Mouse (Mus musculus) midbrain, embryonic 12.5 days (tissue): ENCODE measurements at regions not wholly inside any gene's neighbourhood (a gene's known extent, or its start where the extent isn't known, plus 50 kb on each side); places are given as distances from the start of the nearest gene placed in this dataset.

Experiments used
- ATAC-seq: fragments of 200-750 bp; cut with Nextera tagmentation; 2 replicates; pipeline ENCODE4 v1.8.0; 2017; ENCODE audit warnings: low read depth, moderate TSS enrichment, moderate library complexity; ENCODE audit not compliant: low FRiP score
- H3K27ac ChIP-seq: fragments of 300-500 bp; sonication (generic); replicated peaks from 2 replicates; pipeline ENCODE4 v1.5.1; 2016; ENCODE audit warnings: mild to moderate bottlenecking
- H3K27me3 ChIP-seq: fragments of 300-500 bp; sonication (generic); 2 replicates; pipeline ENCODE4 v1.6.1; 2016; ENCODE audit warnings: mild to moderate bottlenecking
- H3K36me3 ChIP-seq: fragments of 300-500 bp; sonication (generic); 2 replicates; pipeline ENCODE4 v1.6.1; 2016
- H3K4me1 ChIP-seq: fragments of 300-500 bp; sonication (generic); 2 replicates; pipeline ENCODE4 v1.6.1; 2016
- H3K4me2 ChIP-seq: fragments of 300-500 bp; sonication (generic); replicated peaks from 2 replicates; pipeline ENCODE4 v1.6.1; 2016; ENCODE audit warnings: mild to moderate bottlenecking, moderate library complexity
- H3K4me3 ChIP-seq: fragments of 300-500 bp; sonication (generic); 2 replicates; pipeline ENCODE4 v1.5.1; 2016; ENCODE audit warnings: mild to moderate bottlenecking
- H3K9ac ChIP-seq: fragments of 300-500 bp; sonication (generic); replicated peaks from 2 replicates; pipeline ENCODE4 v1.6.1; 2016; ENCODE audit warnings: mild to moderate bottlenecking, moderate library complexity
- H3K9me3 ChIP-seq: fragments of 300-500 bp; sonication (generic); 2 replicates; pipeline ENCODE4 v1.6.1; 2016; ENCODE audit warnings: mild to moderate bottlenecking
- WGBS: fragments of 180-500 bp; shearing (Covaris S2); methylation state at CpG from one replicate; pipeline ENCODE4 v1.1.7; 2016; 5-methylcytosine and 5-hydroxymethylcytosine counted together

GRCm38 (mm10) chr7:136169261-136169660 is 453.1 kb upstream of the Mki67 start:
- Histone ChIP-seq H3K36me3 (no peaks in the 10 kb centered on the region), H3K4me2 (no peak overlapping the region), H3K27me3 (no peaks in the 10 kb centered on the region), H3K4me1 (no peaks in the 10 kb centered on the region), H3K4me3 (no peak overlapping the region), H3K9me3 (no peaks in the 10 kb centered on the region), H3K27ac (no peak overlapping the region), H3K9ac (no peak overlapping the region)
- 70% methylated on average over 4 of the region's 4 CpGs for WGBS
- no peak for ATAC-seq

GRCm38 (mm10) chr7:136176373-136176772 is 460.2 kb upstream of the Mki67 start:
- no peak overlapping the region for H3K9ac ChIP-seq
- no peak for ATAC-seq
- H3K27me3 ChIP-seq: no peaks in the 10 kb centered on the region
- no peaks in the 10 kb centered on the region for H3K9me3 ChIP-seq
- H3K27ac ChIP-seq: no peak overlapping the region
- H3K4me3 ChIP-seq: no peak overlapping the region
- H3K36me3 ChIP-seq: no peaks in the 10 kb centered on the region
- H3K4me1 ChIP-seq: peaks cover 5% of the 10 kb centered on the region; the same call in 1 of the 2 replicates
- H3K4me2 ChIP-seq: no peak overlapping the region

- no peaks in the 10 kb centered on the region for H3K27me3 ChIP-seq
- no peak overlapping the region for H3K4me3 ChIP-seq
- ATAC-seq: no peak
- no peaks in the 10 kb centered on the region for H3K9me3 ChIP-seq
- peak overlapping the region; percentile 18 for H3K4me2 ChIP-seq
- H3K27ac ChIP-seq: no peak overlapping the region
- H3K36me3 ChIP-seq: no peaks in the 10 kb centered on the region
- WGBS: 42% methylated on average over 6 of the region's 6 CpGs
- H3K9ac ChIP-seq: no peak overlapping the region
- H3K4me1 ChIP-seq: peaks cover 6% of the 10 kb centered on the region; the same call in 1 of the 2 replicates
These were observed 464.8 kb upstream of the Mki67 start for GRCm38 (mm10) chr7:136180996-136181395.

- no peaks in the 10 kb centered on the region for H3K9me3 ChIP-seq
- H3K9ac ChIP-seq: no peak overlapping the region
- no peak overlapping the region for H3K27ac ChIP-seq
- no peak overlapping the region for H3K4me3 ChIP-seq
- H3K4me2 ChIP-seq: no peak overlapping the region
- H3K27me3 ChIP-seq: no peaks in the 10 kb centered on the region
- H3K36me3 ChIP-seq: no peaks in the 10 kb centered on the region
- H3K4me1 ChIP-seq: peaks cover 6% of the 10 kb centered on the region; the same call in 1 of the 2 replicates
- 79% methylated on average over 5 of the region's 5 CpGs for WGBS
- ATAC-seq: no peak
These were observed 465.9 kb upstream of the Mki67 start for GRCm38 (mm10) chr7:136182101-136182500.

GRCm38 (mm10) chr7:136196424-136197160 is 480.4 kb upstream of the Mki67 start:
- WGBS: 61% methylated on average over 17 of the region's 17 CpGs
- H3K4me3 ChIP-seq: no peak overlapping the region
- H3K27me3 ChIP-seq: no peaks in the 10 kb centered on the region; the same call in 1 of the 2 replicates
- no peak overlapping the region for H3K27ac ChIP-seq
- H3K4me1 ChIP-seq: peaks cover 19% of the 10 kb centered on the region; the same call in 1 of the 2 replicates
- peak overlapping the region; percentile 5; the same call in 1 of the 2 replicates for H3K4me2 ChIP-seq
- no peak overlapping the region for H3K9ac ChIP-seq
- no peak for ATAC-seq
- H3K9me3 ChIP-seq: no peaks in the 10 kb centered on the region
- no peaks in the 10 kb centered on the region for H3K36me3 ChIP-seq

- peaks cover 19% of the 10 kb centered on the region; the same call in 1 of the 2 replicates for H3K27me3 ChIP-seq
- no peaks in the 10 kb centered on the region for H3K9me3 ChIP-seq
- peak; percentile 53 for ATAC-seq
- H3K27ac ChIP-seq: peak overlapping the region; percentile 94
- H3K4me3 ChIP-seq: no peak overlapping the region
- H3K9ac ChIP-seq: no peak overlapping the region
- H3K4me2 ChIP-seq: peak overlapping the region; percentile 51
- H3K36me3 ChIP-seq: no peaks in the 10 kb centered on the region
- WGBS: 39% methylated on average over 12 of the region's 12 CpGs
- peaks cover 28% of the 10 kb centered on the region for H3K4me1 ChIP-seq
These were observed 492.7 kb upstream of the Mki67 start for GRCm38 (mm10) chr7:136208879-136209278.

- Histone ChIP-seq H3K4me3 (peak overlapping the region; percentile 19; the same call in 1 of the 2 replicates), H3K9ac (peak overlapping the region; percentile 28), H3K27ac (peak overlapping the region; percentile 94), H3K4me1 (peaks cover 32% of the 10 kb centered on the region), H3K4me2 (peak overlapping the region; percentile 51), H3K36me3 (no peaks in the 10 kb centered on the region), H3K9me3 (no peaks in the 10 kb centered on the region), H3K27me3 (peaks cover 19% of the 10 kb centered on the region; the same call in 1 of the 2 replicates)
- peak; percentile 86 for ATAC-seq
- WGBS: 11% methylated on average over 31 of the region's 31 CpGs
These were observed 493.4 kb upstream of the Mki67 start for GRCm38 (mm10) chr7:136209299-136210171.

- WGBS: 71% methylated on average over 8 of the region's 8 CpGs
- Histone ChIP-seq H3K4me2 (no peak overlapping the region), H3K27me3 (peaks cover 22% of the 10 kb centered on the region; the same call in 1 of the 2 replicates), H3K9ac (no peak overlapping the region), H3K9me3 (no peaks in the 10 kb centered on the region), H3K36me3 (no peaks in the 10 kb centered on the region), H3K4me3 (no peak overlapping the region), H3K4me1 (peaks cover 32% of the 10 kb centered on the region), H3K27ac (no peak overlapping the region)
- ATAC-seq: no peak
These were observed 496.3 kb upstream of the Mki67 start for GRCm38 (mm10) chr7:136212492-136212891.

- Histone ChIP-seq H3K4me1 (peaks cover 34% of the 10 kb centered on the region), H3K9ac (no peak overlapping the region), H3K27me3 (peaks cover 30% of the 10 kb centered on the region), H3K4me3 (no peak overlapping the region), H3K4me2 (no peak overlapping the region), H3K27ac (no peak overlapping the region; the same call in 1 of the 2 replicates), H3K36me3 (no peaks in the 10 kb centered on the region), H3K9me3 (no peaks in the 10 kb centered on the region)
- WGBS: 44% methylated on average over 11 of the region's 11 CpGs
- ATAC-seq: no peak
These were observed 497.1 kb upstream of the Mki67 start for GRCm38 (mm10) chr7:136213057-136213961.

- no peak for ATAC-seq
- peaks cover 30% of the 10 kb centered on the region for H3K27me3 ChIP-seq
- H3K27ac ChIP-seq: no peak overlapping the region
- H3K4me3 ChIP-seq: no peak overlapping the region
- 89% methylated on average over 3 of the region's 3 CpGs for WGBS
- no peaks in the 10 kb centered on the region for H3K36me3 ChIP-seq
- H3K9ac ChIP-seq: no peak overlapping the region
- peaks cover 35% of the 10 kb centered on the region for H3K4me1 ChIP-seq
- H3K9me3 ChIP-seq: no peaks in the 10 kb centered on the region
- no peak overlapping the region for H3K4me2 ChIP-seq
These were observed 497.8 kb upstream of the Mki67 start for GRCm38 (mm10) chr7:136213962-136214308.

- no peak for ATAC-seq
- Histone ChIP-seq H3K27ac (no peak overlapping the region), H3K36me3 (no peaks in the 10 kb centered on the region), H3K9me3 (no peaks in the 10 kb centered on the region), H3K27me3 (peaks cover 30% of the 10 kb centered on the region), H3K4me1 (peaks cover 34% of the 10 kb centered on the region), H3K4me2 (no peak overlapping the region), H3K4me3 (no peak overlapping the region), H3K9ac (no peak overlapping the region)
- 59% methylated on average over 4 of the region's 4 CpGs for WGBS
These were observed 498.3 kb upstream of the Mki67 start for GRCm38 (mm10) chr7:136214415-136214814.
